Mouse (Mus musculus) CH12.LX (cell line): ENCODE measurements at regions not wholly inside any gene's neighbourhood (a gene's known extent, or its start where the extent isn't known, plus 50 kb on each side); places are given as distances from the start of the nearest gene placed in this dataset.

ENCODE experiments used
- CHD1 ChIP-seq: IDR thresholded peaks from 2 replicates; pipeline ENCODE4 v1.6.1; 2012; ENCODE audit warnings: low read depth, low read length, improper control_type of control experiment, inconsistent platforms
- CTCF ChIP-seq, 2 experiments: IDR thresholded peaks in 1 of 2; conservative IDR thresholded peaks in 1 of 2; 2 replicates each; pipeline ENCODE4 v1.5.1; 2011 to 2012; ENCODE audit warnings: low read depth in 2 of 2, low read length in 2 of 2, improper control_type of control experiment in 1 of 2, inconsistent platforms in 1 of 2, mild to moderate bottlenecking in 1 of 2, moderate library complexity in 1 of 2
- EP300 ChIP-seq: IDR thresholded peaks from 2 replicates; pipeline ENCODE4 v1.6.1; 2011; ENCODE audit warnings: low read length, improper control_type of control experiment
- MAFK ChIP-seq: IDR thresholded peaks from 2 replicates; pipeline ENCODE4 v1.6.1; 2011; ENCODE audit warnings: low read length, improper control_type of control experiment; ENCODE audit not compliant: insufficient replicate concordance
- NRF1 ChIP-seq: IDR thresholded peaks from 2 replicates; pipeline ENCODE4 v1.6.1; 2014; ENCODE audit warnings: low read depth, mild to moderate bottlenecking, inconsistent platforms, low read length, improper control_type of control experiment, moderate library complexity
- PAX5 ChIP-seq: IDR thresholded peaks from 2 replicates; pipeline ENCODE4 v1.6.1; 2012; ENCODE audit warnings: low read length, inconsistent platforms, mixed read lengths
- POLR2A ChIP-seq: IDR thresholded peaks from 2 replicates; pipeline ENCODE4 v1.6.1; 2011; ENCODE audit warnings: low read depth, mild to moderate bottlenecking, improper control_type of control experiment, low read length
- UBTF ChIP-seq: IDR thresholded peaks from 2 replicates; pipeline ENCODE4 v1.6.1; 2012; ENCODE audit warnings: low read depth, mild to moderate bottlenecking, inconsistent platforms, low read length, improper control_type of control experiment, moderate library complexity
- USF1 ChIP-seq: IDR thresholded peaks from 2 replicates; pipeline ENCODE4 v1.6.1; 2014; ENCODE audit warnings: low read depth, mild to moderate bottlenecking, inconsistent platforms, low read length, improper control_type of control experiment

DNA sequence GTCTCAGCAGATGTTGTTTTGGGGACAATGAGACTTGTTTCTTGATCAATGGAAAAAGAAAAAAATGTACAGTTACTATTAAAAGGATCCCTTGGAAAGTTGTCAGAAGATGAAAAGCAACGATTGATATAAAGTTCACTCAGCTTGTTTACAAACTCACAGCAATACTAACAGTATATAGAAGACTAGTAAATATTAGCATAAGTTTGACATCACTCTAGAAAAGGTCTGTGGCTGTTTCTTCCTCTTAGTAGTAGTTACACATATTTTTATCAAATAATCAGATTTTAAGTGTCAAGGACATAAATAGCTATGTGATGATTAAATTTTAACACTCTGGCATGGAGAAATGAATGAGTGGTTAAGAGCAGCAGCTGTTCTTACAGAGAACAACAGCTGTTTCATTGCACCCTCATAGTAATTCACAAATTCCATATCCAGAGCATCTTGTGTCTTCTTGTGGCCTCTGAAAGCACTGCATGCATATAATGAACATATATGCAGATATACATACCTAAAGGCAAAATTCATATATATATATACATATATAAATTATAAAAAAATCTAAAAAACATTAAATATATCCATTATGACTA, 179.1 kb upstream of the Pcdh10 start:
- TF ChIP-seq MAFK (no peak), POLR2A (no peak), USF1 (no peak), CTCF (conservative IDR thresholded peaks at IDR 0.05 in 1 of 2, IDR thresholded peaks at IDR 0.05 in 1 of 2; ENCODE audit: low read depth in 2 of 2, low read length in 2 of 2) (no peak), EP300 (no peak), PAX5 (no peak), NRF1 (no peak), UBTF (no peak), CHD1 (no peak)
